Mouse (Mus musculus) thymus, postnatal 25 days (tissue): ENCODE data around the gene Slc16a1.

ENCODE experiments used
- DNase-seq: peaks from one replicate; pipeline ENCODE4 v3.0.0; 2022

Slc16a1 gene

GRCm38 (mm10) chr3:104638403-104638779 is at the start of gene Slc16a1:
Slc16a1 (plus strand) TSS chr3:104638668.
- peak; percentile 96 for DNase-seq

GRCm38 (mm10) chr3:104596451-104597134 is 41.9 kb upstream of the Slc16a1 start:
- no peak for DNase-seq

- no peak for DNase-seq
Measured at GRCm38 (mm10) chr3:104597135-104597764, 41.2 kb upstream of the Slc16a1 start.

- DNase-seq: no peak
Measured at GRCm38 (mm10) chr3:104599296-104600150, 38.9 kb upstream of the Slc16a1 start.

GRCm38 (mm10) chr3:104600691-104601090 is 37.8 kb upstream of the Slc16a1 start:
- DNase-seq: no peak

GRCm38 (mm10) chr3:104601680-104602079 is 36.8 kb upstream of the Slc16a1 start:
- DNase-seq: no peak

GRCm38 (mm10) chr3:104609690-104610380 is 28.6 kb upstream of the Slc16a1 start:
- DNase-seq: no peak

- DNase-seq: no peak
Measured at GRCm38 (mm10) chr3:104610453-104611230, 27.8 kb upstream of the Slc16a1 start.

GRCm38 (mm10) chr3:104611951-104612350 is 26.5 kb upstream of the Slc16a1 start:
- no peak for DNase-seq

GRCm38 (mm10) chr3:104613102-104613501 is 25.4 kb upstream of the Slc16a1 start:
- no peak for DNase-seq

GRCm38 (mm10) chr3:104614081-104614480 is 24.4 kb upstream of the Slc16a1 start:
- DNase-seq: no peak

- DNase-seq: peak; percentile 28
Measured at GRCm38 (mm10) chr3:104615216-104615615, 23.3 kb upstream of the Slc16a1 start.

GRCm38 (mm10) chr3:104616155-104616554 is 22.3 kb upstream of the Slc16a1 start:
- DNase-seq: peak; percentile 75

GRCm38 (mm10) chr3:104621841-104622240 is 16.6 kb upstream of the Slc16a1 start:
- no peak for DNase-seq

GRCm38 (mm10) chr3:104629810-104630209 is 8.7 kb upstream of the Slc16a1 start:
- DNase-seq: no peak

- peak; percentile 49 for DNase-seq
Measured at GRCm38 (mm10) chr3:104630941-104631340, 7.5 kb upstream of the Slc16a1 start.

- no peak for DNase-seq
Measured at GRCm38 (mm10) chr3:104632560-104633162, 5.8 kb upstream of the Slc16a1 start.

- no peak for DNase-seq
Measured at GRCm38 (mm10) chr3:104636491-104636890, 2.0 kb upstream of the Slc16a1 start.

- no peak for DNase-seq
Measured at GRCm38 (mm10) chr3:104637427-104638402, 753 bp upstream of the Slc16a1 start.

- DNase-seq: peak; percentile 68
Measured at GRCm38 (mm10) chr3:104638932-104639748, 672 bp downstream of the Slc16a1 start.
